Mouse (Mus musculus): ENCODE data around the gene Rpp25l. TPM values are rescaled to one million over a fixed set of nuclear protein-coding genes. Genes with fewer than 3 reads are reported as not detected.

The Rpp25l gene
- polyA plus RNA-seq, 1 experiment: 42.8 TPM

- Histone ChIP-seq H3K4me3 (replicated peaks; ENCODE audit: extremely low read depth, low read depth, low read length) (no peak overlapping the region), H3K4me1 (ENCODE audit: control insufficient read depth, insufficient read depth, low read length) (peaks cover 3% of the 10 kb centered on the region; the same call in 1 of the 2 replicates)
- no peak for TF ChIP-seq CTCF (IDR thresholded peaks at IDR 0.05; ENCODE audit: insufficient read depth, low read length)
- DNase-seq: no peak
- 93% methylated on average over 13 of the region's 13 CpGs for WGBS
These were observed 25.9 kb upstream of the Rpp25l start for GRCm38 (mm10) chr4:41739260-41739659.

GRCm38 (mm10) chr4:41738256-41738603 lies 24.9 kb upstream of the Rpp25l start:
- no peak for TF ChIP-seq CTCF (IDR thresholded peaks at IDR 0.05; ENCODE audit: insufficient read depth, low read length)
- no peak for TF ChIP-seq POLR2A (IDR thresholded peaks at IDR 0.05; ENCODE audit: borderline replicate concordance, extremely low read depth, low read depth, low read length)
- no peak for DNase-seq
- 58% methylated on average over 1 of the region's 1 CpGs for WGBS

GRCm38 (mm10) chr4:41737602-41738255 lies 24.4 kb upstream of the Rpp25l start:
- TF ChIP-seq POLR2A (IDR thresholded peaks at IDR 0.05; ENCODE audit: borderline replicate concordance, extremely low read depth, low read depth, low read length) (no peak), CTCF (IDR thresholded peaks at IDR 0.05; ENCODE audit: insufficient read depth, low read length) (peak; percentile 95)
- Histone ChIP-seq H3K4me1 (ENCODE audit: control insufficient read depth, insufficient read depth, low read length) (peaks cover 3% of the 10 kb centered on the region; the same call in 1 of the 2 replicates), H3K4me3 (replicated peaks; ENCODE audit: extremely low read depth, low read depth, low read length) (no peak overlapping the region)
- WGBS: 26% methylated on average over 8 of the region's 8 CpGs
- peak; percentile 53 for DNase-seq

More at GRCm38 (mm10) chr4:41738256-41738603, 24.9 kb upstream of the Rpp25l start:
- Histone ChIP-seq H3K4me3 (replicated peaks; ENCODE audit: extremely low read depth, low read depth, low read length) (no peak overlapping the region), H3K4me1 (ENCODE audit: control insufficient read depth, insufficient read depth, low read length) (peaks cover 3% of the 10 kb centered on the region; the same call in 1 of the 2 replicates)

- no peak for TF ChIP-seq POLR2A (IDR thresholded peaks at IDR 0.05; ENCODE audit: borderline replicate concordance, extremely low read depth, low read depth, low read length)
- H3K4me3 ChIP-seq (replicated peaks; ENCODE audit: extremely low read depth, low read depth, low read length): no peak within 1 kb of the TSS
- no peaks in the 10 kb centered on the region for H3K4me1 ChIP-seq (ENCODE audit: control insufficient read depth, insufficient read depth, low read length)
- no peak for DNase-seq
- WGBS: 3% methylated on average over 50 of the region's 50 CpGs
These were observed 17.9 kb upstream of the Rpp25l start, which contains the start of gene Arid3c for GRCm38 (mm10) chr4:41731052-41731765. TSS of gene Arid3c (minus strand) at chr4:41731142.

GRCm38 (mm10) chr4:41726826-41727621 lies 13.7 kb upstream of the Rpp25l start:
- 19% methylated on average over 20 of the region's 20 CpGs for WGBS
- Histone ChIP-seq H3K4me3 (replicated peaks; ENCODE audit: extremely low read depth, low read depth, low read length) (no peak overlapping the region), H3K4me1 (ENCODE audit: control insufficient read depth, insufficient read depth, low read length) (no peaks in the 10 kb centered on the region)
- DNase-seq: no peak
- no peak for TF ChIP-seq POLR2A (IDR thresholded peaks at IDR 0.05; ENCODE audit: borderline replicate concordance, extremely low read depth, low read depth, low read length)
- TF ChIP-seq CTCF (IDR thresholded peaks at IDR 0.05; ENCODE audit: insufficient read depth, low read length): no peak

- peak; percentile 86 for DNase-seq
- Histone ChIP-seq H3K4me3 (replicated peaks; ENCODE audit: extremely low read depth, low read depth, low read length) (peak within 1 kb of the TSS; percentile 90), H3K4me1 (ENCODE audit: control insufficient read depth, insufficient read depth, low read length) (no peaks in the 10 kb centered on the region)
- peak; percentile 92 for TF ChIP-seq POLR2A (IDR thresholded peaks at IDR 0.05; ENCODE audit: borderline replicate concordance, extremely low read depth, low read depth, low read length)
- TF ChIP-seq CTCF (IDR thresholded peaks at IDR 0.05; ENCODE audit: insufficient read depth, low read length): no peak
- WGBS: under 1% methylated on average over 27 of the region's 27 CpGs
These were observed 9.6 kb upstream of the Rpp25l start, which contains the start of gene Dctn3 for GRCm38 (mm10) chr4:41722918-41723351. TSS of gene Dctn3 (minus strand) at chr4:41723170.

- no peak overlapping the region for H3K4me3 ChIP-seq (replicated peaks; ENCODE audit: extremely low read depth, low read depth, low read length)
- WGBS: 73% methylated on average over 6 of the region's 6 CpGs
- DNase-seq: no peak
- H3K4me1 ChIP-seq (ENCODE audit: control insufficient read depth, insufficient read depth, low read length): peaks cover 4% of the 10 kb centered on the region; the same call in 1 of the 2 replicates
- no peak for TF ChIP-seq CTCF (IDR thresholded peaks at IDR 0.05; ENCODE audit: insufficient read depth, low read length)
- TF ChIP-seq POLR2A (IDR thresholded peaks at IDR 0.05; ENCODE audit: borderline replicate concordance, extremely low read depth, low read depth, low read length): no peak
These were observed 3.5 kb upstream of the Rpp25l start for GRCm38 (mm10) chr4:41716834-41717233.

GRCm38 (mm10) chr4:41715596-41715995 lies 2.3 kb upstream of the Rpp25l start:
- TF ChIP-seq POLR2A (IDR thresholded peaks at IDR 0.05; ENCODE audit: borderline replicate concordance, extremely low read depth, low read depth, low read length) (no peak), CTCF (IDR thresholded peaks at IDR 0.05; ENCODE audit: insufficient read depth, low read length) (no peak)
- H3K4me3 ChIP-seq (replicated peaks; ENCODE audit: extremely low read depth, low read depth, low read length): no peak overlapping the region
- WGBS: 87% methylated on average over 5 of the region's 5 CpGs
- peaks cover 5% of the 10 kb centered on the region; the same call in 1 of the 2 replicates for H3K4me1 ChIP-seq (ENCODE audit: control insufficient read depth, insufficient read depth, low read length)
- no peak for DNase-seq

- TF ChIP-seq CTCF (IDR thresholded peaks at IDR 0.05; ENCODE audit: insufficient read depth, low read length): no peak
- TF ChIP-seq POLR2A (IDR thresholded peaks at IDR 0.05; ENCODE audit: borderline replicate concordance, extremely low read depth, low read depth, low read length): no peak
- no peak overlapping the region for H3K4me3 ChIP-seq (replicated peaks; ENCODE audit: extremely low read depth, low read depth, low read length)
- 72% methylated on average over 8 of the region's 8 CpGs for WGBS
- DNase-seq: no peak
- H3K4me1 ChIP-seq (ENCODE audit: control insufficient read depth, insufficient read depth, low read length): peaks cover 5% of the 10 kb centered on the region; the same call in 1 of the 2 replicates
These were observed 1.7 kb upstream of the Rpp25l start for GRCm38 (mm10) chr4:41715082-41715481.
